Mouse (Mus musculus) lung, postnatal 0 days (tissue): ENCODE measurements at regions not wholly inside any gene's neighbourhood (a gene's known extent, or its start where the extent isn't known, plus 50 kb on each side); places are given as distances from the start of the nearest gene placed in this dataset.

Source experiments
- CTCF ChIP-seq: IDR thresholded peaks from 2 replicates; pipeline ENCODE4 v1.5.1; 2016; ENCODE audit warnings: antibody characterized with exemption, mild to moderate bottlenecking
- EP300 ChIP-seq: IDR thresholded peaks from 2 replicates; pipeline ENCODE4 v1.6.1; 2016; ENCODE audit warnings: antibody characterized with exemption, mild to moderate bottlenecking, control low read depth

DNA sequence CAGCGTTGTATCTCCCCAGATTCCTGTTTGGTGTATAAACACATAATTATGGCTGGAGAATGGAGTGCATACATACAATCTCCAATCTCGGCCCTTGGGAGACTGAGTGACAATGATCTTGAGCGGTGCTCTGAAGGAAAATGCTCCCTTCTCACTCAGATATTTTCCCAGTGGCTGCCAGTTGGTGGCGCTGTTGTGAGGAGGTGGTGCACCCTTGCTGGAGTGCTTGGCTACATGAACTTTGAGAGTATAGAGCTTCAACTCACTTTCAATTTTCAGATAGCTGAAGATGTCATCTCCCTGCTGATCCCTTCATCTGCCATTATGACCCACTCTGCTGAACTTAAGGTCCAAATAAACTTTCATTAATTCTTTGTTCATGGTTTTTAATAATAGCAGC lies 712.1 kb downstream of the Epha7 start:
- peak; percentile 36 for TF ChIP-seq CTCF
- TF ChIP-seq EP300: no peak
